Mouse (Mus musculus) kidney, embryonic 16.5 days (tissue): ENCODE data around the gene Traf3ip1. TPM values are rescaled to one million over a fixed set of nuclear protein-coding genes. Genes with fewer than 3 reads are reported as not detected.

Source experiments
- ATAC-seq: fragments of 200-750 bp; cut with Nextera tagmentation; 2 replicates; pipeline ENCODE4 v1.8.0; 2017; ENCODE audit warnings: moderate TSS enrichment; ENCODE audit not compliant: low FRiP score, low TSS enrichment
- H3K27ac ChIP-seq: fragments of 300-500 bp; sonication (generic); 2 replicates; pipeline ENCODE4 v1.5.1; 2014; ENCODE audit warnings: low read length
- H3K27me3 ChIP-seq: fragments of 300-500 bp; sonication (generic); 2 replicates; pipeline ENCODE4 v1.6.1; 2014; ENCODE audit warnings: low read length, control low read depth, mixed read lengths; ENCODE audit not compliant: insufficient read depth
- H3K36me3 ChIP-seq: fragments of 300-500 bp; sonication (generic); 2 replicates; pipeline ENCODE4 v1.6.1; 2014; ENCODE audit warnings: low read length, control low read depth, mixed read lengths; ENCODE audit not compliant: insufficient read depth
- H3K4me1 ChIP-seq: fragments of 300-500 bp; sonication (generic); 2 replicates; pipeline ENCODE4 v1.6.1; 2014; ENCODE audit warnings: low read length, control low read depth, mixed read lengths; ENCODE audit not compliant: insufficient read depth
- H3K4me2 ChIP-seq: fragments of 300-500 bp; sonication (generic); replicated peaks from 2 replicates; pipeline ENCODE4 v1.6.1; 2014; ENCODE audit warnings: low read depth, low read length
- H3K4me3 ChIP-seq: fragments of 300-500 bp; sonication (generic); 2 replicates; pipeline ENCODE4 v1.5.1; 2014; ENCODE audit warnings: mild to moderate bottlenecking, low read length
- H3K9ac ChIP-seq: fragments of 300-500 bp; sonication (generic); replicated peaks from 2 replicates; pipeline ENCODE4 v1.6.1; 2014; ENCODE audit warnings: low read length
- H3K9me3 ChIP-seq: fragments of 300-500 bp; sonication (generic); 2 replicates; pipeline ENCODE4 v1.6.1; 2016; ENCODE audit warnings: low read length, control low read depth
- WGBS: fragments of 180-500 bp; shearing (Covaris S2); extraction: QIAGEN DNeasy Blood & Tissue Kit; methylation state at CpG from one replicate; pipeline ENCODE4 v1.1.7; 2014; 5-methylcytosine and 5-hydroxymethylcytosine counted together
- polyA plus RNA-seq: library from polyadenylated mRNA; unstranded; fragments of >200 nt; fragmentation: Nextera tagmentation; extraction: Ambion mirVana; gene quantifications from 2 replicates; pipeline ENCODE4 v1.2.1, GENCODE M21; 2015

The Traf3ip1 gene
- polyA plus RNA-seq, 1 experiment from 2014 or later, result 10.7 TPM

DNA sequence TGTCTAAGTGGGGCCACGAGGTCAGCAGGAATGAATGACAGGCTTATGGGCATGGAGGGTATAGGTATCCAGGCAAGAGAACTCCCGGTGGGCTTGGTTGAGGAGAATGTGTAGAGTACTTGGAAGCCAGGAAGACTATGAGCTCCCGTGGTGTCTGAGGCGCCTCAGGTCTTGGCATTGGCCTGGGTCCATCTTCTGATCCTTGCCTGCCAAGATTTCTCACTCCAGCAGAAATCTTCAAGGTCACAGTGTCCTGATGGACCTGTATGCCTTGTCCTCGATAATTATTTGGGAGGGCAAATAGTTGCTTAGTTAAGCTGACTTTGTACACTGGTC is 10.5 kb upstream of the Traf3ip1 start:
- no peaks in the 10 kb centered on the region for H3K27me3 ChIP-seq
- H3K4me3 ChIP-seq, result no peak overlapping the region
- no peak overlapping the region for H3K27ac ChIP-seq
- H3K4me1 ChIP-seq, result no peaks in the 10 kb centered on the region
- H3K36me3 ChIP-seq, result no peaks in the 10 kb centered on the region
- no peak overlapping the region; the same call in 1 of the 2 replicates for H3K9ac ChIP-seq
- no peak overlapping the region for H3K4me2 ChIP-seq
- ATAC-seq, result 0 out of 2 replicates have a peak, but pooled peaks have one; percentile 9
- no peaks in the 10 kb centered on the region for H3K9me3 ChIP-seq
- 52% methylated on average over 5 of the region's 5 CpGs for WGBS

DNA sequence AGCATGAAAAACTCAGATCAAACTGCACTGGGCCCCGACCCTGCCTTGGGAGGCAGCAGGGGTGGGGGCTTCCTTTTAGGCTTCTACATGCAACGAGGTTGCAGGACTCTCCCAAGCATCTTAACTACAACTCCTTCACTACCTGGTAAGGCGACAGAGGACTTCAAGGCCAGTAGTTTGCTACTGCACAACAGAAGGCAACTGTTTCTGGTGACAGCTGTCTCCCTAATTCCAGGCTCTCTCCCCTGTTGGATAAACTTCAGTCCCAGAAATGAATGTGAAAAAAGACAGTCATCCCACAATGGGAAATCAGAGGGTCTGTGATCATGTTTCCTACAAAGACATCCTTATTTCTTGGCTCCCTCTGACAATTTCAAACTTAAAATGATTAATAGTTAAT is 9.0 kb upstream of the Traf3ip1 start:
- H3K36me3 ChIP-seq, result no peaks in the 10 kb centered on the region
- no peak overlapping the region for H3K4me3 ChIP-seq
- no peak overlapping the region for H3K9ac ChIP-seq
- no peaks in the 10 kb centered on the region for H3K9me3 ChIP-seq
- no peaks in the 10 kb centered on the region for H3K27me3 ChIP-seq
- no peak for ATAC-seq
- no peak overlapping the region for H3K4me2 ChIP-seq
- H3K4me1 ChIP-seq, result 0 out of 2 replicates have a peak, but pooled peaks cover 4% of the 10 kb centered on the region
- H3K27ac ChIP-seq, result no peak overlapping the region
- WGBS, result 82% methylated on average over 3 of the region's 3 CpGs

DNA sequence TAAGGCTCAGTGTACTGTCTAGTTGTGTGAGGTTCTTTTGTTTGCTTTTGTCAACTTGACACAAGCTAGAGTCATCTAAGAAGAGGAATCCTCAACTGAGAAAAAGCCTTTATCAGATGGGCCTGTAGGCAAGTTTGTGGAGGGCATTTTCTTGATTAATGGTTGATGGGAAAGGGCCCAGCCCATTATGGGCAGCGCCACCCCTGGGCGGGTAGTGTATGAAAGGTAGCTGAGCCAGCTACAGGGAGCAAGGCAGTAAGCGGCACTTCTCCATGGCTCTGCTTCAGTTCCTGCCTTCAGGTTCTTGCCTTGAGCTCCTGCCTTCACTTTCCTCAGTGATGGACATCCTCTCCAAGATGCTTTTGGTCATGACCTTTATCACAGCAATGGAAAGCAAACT is 8.3 kb upstream of the Traf3ip1 start:
- H3K9ac ChIP-seq, result no peak overlapping the region
- no peaks in the 10 kb centered on the region for H3K36me3 ChIP-seq
- 0 out of 2 replicates have a peak, but pooled peaks cover 4% of the 10 kb centered on the region for H3K4me1 ChIP-seq
- 78% methylated on average over 3 of the region's 3 CpGs for WGBS
- no peak overlapping the region for H3K4me3 ChIP-seq
- no peaks in the 10 kb centered on the region for H3K27me3 ChIP-seq
- H3K4me2 ChIP-seq, result no peak overlapping the region
- ATAC-seq, result no peak
- H3K9me3 ChIP-seq, result no peaks in the 10 kb centered on the region
- no peak overlapping the region for H3K27ac ChIP-seq

DNA sequence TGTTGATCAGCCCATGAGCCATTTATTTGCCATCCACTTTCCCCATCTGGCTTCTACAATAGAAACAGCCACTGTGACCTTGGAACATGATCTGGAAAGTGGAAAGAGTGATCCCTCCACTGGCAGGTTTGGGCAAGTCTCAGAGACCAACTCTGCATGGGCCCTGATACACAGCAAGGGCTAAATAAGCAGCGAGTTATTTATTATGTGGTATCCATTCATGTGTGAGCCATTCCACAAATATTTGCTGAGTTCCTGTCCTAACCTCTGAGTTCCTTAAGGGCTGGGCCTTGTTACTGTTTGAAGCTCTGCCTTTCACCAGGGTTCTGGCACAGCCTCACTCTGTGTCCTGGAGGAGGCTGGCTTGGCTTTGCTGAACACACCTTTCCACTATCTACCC is 4.1 kb upstream of the Traf3ip1 start:
- Histone ChIP-seq H3K9ac (no peak overlapping the region), H3K36me3 (no peaks in the 10 kb centered on the region), H3K4me1 (peaks cover 8% of the 10 kb centered on the region), H3K4me3 (no peak overlapping the region), H3K4me2 (no peak overlapping the region), H3K27ac (no peak overlapping the region), H3K9me3 (no peaks in the 10 kb centered on the region), H3K27me3 (no peaks in the 10 kb centered on the region)
- WGBS, result 65% methylated on average over 1 of the region's 1 CpGs
- no peak for ATAC-seq

DNA sequence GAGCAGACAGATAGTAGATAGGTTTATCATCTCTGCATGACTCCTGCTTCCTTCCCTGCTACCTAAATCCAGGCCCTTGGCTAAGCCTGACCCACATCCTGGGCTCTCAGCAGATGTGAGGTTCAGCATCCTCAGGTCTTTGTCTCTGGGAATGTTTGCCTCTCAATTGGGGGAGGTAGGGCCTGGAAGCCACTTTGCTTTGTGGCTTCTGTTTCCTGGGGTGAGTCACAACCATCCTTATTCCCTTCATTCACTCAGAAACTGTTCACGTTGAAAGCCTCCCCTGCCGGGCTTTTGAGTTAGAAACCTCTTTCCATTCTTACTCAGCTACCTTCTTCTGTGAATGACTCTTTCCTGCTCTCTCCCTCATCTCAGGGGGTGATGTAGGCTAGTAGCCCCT is 1.7 kb upstream of the Traf3ip1 start:
- H3K9ac ChIP-seq, result no peak overlapping the region
- no peak overlapping the region for H3K4me3 ChIP-seq
- H3K4me1 ChIP-seq, result peaks cover 15% of the 10 kb centered on the region
- H3K27ac ChIP-seq, result no peak overlapping the region
- no peaks in the 10 kb centered on the region for H3K27me3 ChIP-seq
- ATAC-seq, result no peak
- H3K36me3 ChIP-seq, result no peaks in the 10 kb centered on the region
- 48% methylated on average over 2 of the region's 2 CpGs for WGBS
- H3K4me2 ChIP-seq, result no peak overlapping the region
- H3K9me3 ChIP-seq, result no peaks in the 10 kb centered on the region

DNA sequence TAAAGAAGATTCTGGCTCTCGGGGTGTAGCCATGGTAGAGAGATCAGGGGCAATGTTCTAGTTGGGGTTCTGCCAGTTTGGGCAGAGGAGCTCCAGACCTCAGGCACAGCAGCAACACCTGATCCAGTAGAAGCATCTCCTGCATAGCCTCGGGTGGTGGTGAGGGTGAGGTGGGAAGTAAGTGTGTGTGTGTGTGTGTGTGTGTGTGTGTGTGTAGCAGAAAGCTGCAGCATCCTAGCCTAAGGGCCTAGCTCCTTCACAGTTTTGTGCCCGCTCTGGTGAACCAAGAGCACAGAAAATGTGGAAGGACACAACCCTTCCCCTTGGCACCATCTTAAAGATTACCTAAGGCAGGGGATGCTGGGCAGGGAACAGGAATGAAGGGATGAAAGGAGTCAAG is 509 bp upstream of the Traf3ip1 start:
- Histone ChIP-seq H3K4me3 (peak overlapping the region; percentile 91), H3K9me3 (no peaks in the 10 kb centered on the region), H3K27me3 (no peaks in the 10 kb centered on the region), H3K27ac (no peak overlapping the region), H3K4me2 (peak overlapping the region; percentile 89), H3K36me3 (no peaks in the 10 kb centered on the region), H3K4me1 (peaks cover 15% of the 10 kb centered on the region), H3K9ac (peak overlapping the region; percentile 91)
- 38% methylated on average over 3 of the region's 3 CpGs for WGBS
- ATAC-seq, result 0 out of 2 replicates have a peak, but pooled peaks have one; percentile 1

DNA sequence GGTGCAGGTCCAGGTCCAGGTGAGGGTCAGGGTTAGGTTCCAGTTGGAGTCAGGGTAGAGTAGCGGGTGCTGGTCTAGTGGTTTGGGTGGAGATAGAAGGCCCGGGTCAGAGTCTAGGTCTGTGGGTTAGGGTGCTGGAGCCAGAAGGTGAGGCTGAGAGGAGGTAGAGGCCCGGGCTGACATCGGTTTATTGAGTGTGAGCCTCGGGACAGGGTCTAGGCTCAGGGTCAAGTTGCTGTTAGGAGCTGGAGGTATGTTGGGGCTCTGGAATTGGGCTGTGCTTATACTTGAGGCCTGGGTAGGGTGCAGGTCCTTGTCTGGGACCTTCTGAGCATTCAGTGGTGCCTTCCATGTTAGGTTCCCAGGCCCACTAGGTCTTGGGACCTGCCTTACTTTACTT is 874 bp downstream of the Traf3ip1 start:
- H3K4me1 ChIP-seq, result peaks cover 13% of the 10 kb centered on the region
- 44% methylated on average over 5 of the region's 5 CpGs for WGBS
- no peaks in the 10 kb centered on the region for H3K9me3 ChIP-seq
- peak overlapping the region; percentile 91 for H3K4me3 ChIP-seq
- H3K27me3 ChIP-seq, result no peaks in the 10 kb centered on the region
- H3K27ac ChIP-seq, result no peak overlapping the region
- peak; percentile 11; the same call in 1 of the 2 replicates for ATAC-seq
- peak overlapping the region; percentile 91 for H3K9ac ChIP-seq
- peak overlapping the region; percentile 89 for H3K4me2 ChIP-seq
- no peaks in the 10 kb centered on the region for H3K36me3 ChIP-seq

DNA sequence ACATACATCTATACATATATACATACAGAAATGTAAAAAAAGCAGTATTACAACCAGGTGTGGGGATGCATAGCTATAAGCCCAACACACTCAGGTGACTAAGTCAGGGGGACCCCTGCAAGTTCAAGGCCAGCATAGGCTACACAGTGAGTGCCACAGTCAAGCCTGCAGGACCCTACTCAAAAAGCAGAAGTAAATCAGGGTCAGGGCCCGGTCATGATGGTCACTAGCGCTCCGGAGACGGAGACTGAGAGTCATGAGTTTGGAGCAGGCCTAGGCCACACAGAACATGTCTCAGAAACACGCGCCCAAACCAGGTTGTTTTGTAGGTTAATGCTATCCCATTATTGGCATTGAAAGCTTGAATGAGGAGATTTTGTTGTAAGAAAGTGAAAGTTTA is 4.1 kb downstream of the Traf3ip1 start:
- Histone ChIP-seq H3K27me3 (no peaks in the 10 kb centered on the region), H3K36me3 (peaks cover 10% of the 10 kb centered on the region; the same call in 1 of the 2 replicates), H3K9ac (no peak overlapping the region), H3K27ac (no peak overlapping the region), H3K4me1 (peaks cover 11% of the 10 kb centered on the region), H3K9me3 (no peaks in the 10 kb centered on the region), H3K4me2 (no peak overlapping the region), H3K4me3 (no peak overlapping the region)
- no peak for ATAC-seq
- 95% methylated on average over 6 of the region's 6 CpGs for WGBS

DNA sequence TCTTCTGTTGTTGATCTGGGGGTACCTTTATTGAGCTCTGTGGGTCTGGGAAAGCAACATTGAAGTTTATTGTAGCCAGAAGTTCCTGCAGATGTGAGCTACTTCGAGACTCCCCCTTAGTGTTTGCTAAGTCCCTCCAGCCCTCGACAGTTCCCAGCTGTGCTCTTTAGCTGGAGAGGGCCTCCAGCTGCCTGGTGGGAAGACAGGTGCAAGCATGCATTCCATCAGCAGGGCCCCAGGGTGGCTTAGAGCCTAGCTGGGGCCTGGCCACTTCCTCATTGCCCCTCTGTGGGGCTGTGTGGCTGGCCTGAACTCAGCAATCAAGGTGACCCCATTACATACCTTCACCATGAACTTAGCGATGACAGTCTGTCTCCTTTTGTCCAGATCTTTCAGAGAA is 10.2 kb downstream of the Traf3ip1 start:
- no peak for ATAC-seq

DNA sequence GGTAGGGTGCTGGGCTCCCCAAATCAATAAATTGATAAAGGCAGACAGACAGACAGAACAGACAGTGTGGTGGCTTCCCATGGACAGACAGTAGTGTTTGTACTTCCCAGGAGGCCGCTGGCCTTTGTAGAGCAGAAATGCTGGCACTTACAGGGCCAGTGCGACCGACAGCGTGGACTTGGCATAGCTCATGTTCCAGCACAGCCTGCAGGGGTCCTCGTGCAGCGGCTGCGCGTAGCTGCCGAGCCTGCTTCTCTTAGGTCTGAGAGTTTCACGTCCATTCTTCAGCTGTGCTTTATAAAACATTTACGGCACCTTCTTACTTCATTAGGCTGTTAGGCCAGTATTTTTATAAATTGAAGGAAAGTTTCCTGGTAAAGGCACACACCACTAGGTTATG is 20.5 kb downstream of the Traf3ip1 start:
- ATAC-seq, result no peak
- H3K27me3 ChIP-seq, result no peaks in the 10 kb centered on the region
- no peak overlapping the region for H3K9ac ChIP-seq
- no peaks in the 10 kb centered on the region for H3K4me1 ChIP-seq
- H3K4me2 ChIP-seq, result no peak overlapping the region
- no peaks in the 10 kb centered on the region for H3K9me3 ChIP-seq
- peaks cover 10% of the 10 kb centered on the region; the same call in 1 of the 2 replicates for H3K36me3 ChIP-seq
- no peak overlapping the region for H3K27ac ChIP-seq
- no peak overlapping the region for H3K4me3 ChIP-seq
- 81% methylated on average over 11 of the region's 11 CpGs for WGBS

More for the DNA sequence above, 10.2 kb downstream of the Traf3ip1 start:
- no peaks in the 10 kb centered on the region for H3K9me3 ChIP-seq
- H3K27me3 ChIP-seq, result no peaks in the 10 kb centered on the region
- H3K4me3 ChIP-seq, result no peak overlapping the region
- H3K4me1 ChIP-seq, result no peaks in the 10 kb centered on the region
- no peak overlapping the region for H3K4me2 ChIP-seq
- H3K9ac ChIP-seq, result no peak overlapping the region
- 67% methylated on average over 3 of the region's 3 CpGs for WGBS
- peaks cover 10% of the 10 kb centered on the region; the same call in 1 of the 2 replicates for H3K36me3 ChIP-seq
- no peak overlapping the region for H3K27ac ChIP-seq
